Mouse (Mus musculus) midbrain, embryonic 16.5 days (tissue): ENCODE results near the gene Rad9b. TPM values are rescaled to one million over a fixed set of nuclear protein-coding genes. Genes with fewer than 3 reads are reported as not detected.
A peak's percentile ranks its signal among the peaks of the same experiment; 100 is the strongest.

Experiments
- ATAC-seq: fragments of 200-750 bp; cut with Nextera tagmentation; 2 replicates; pipeline ENCODE4 v1.8.0; 2017; ENCODE audit warnings: moderate TSS enrichment
- H3K27ac ChIP-seq: fragments of 300-500 bp; sonication (generic); 2 replicates; pipeline ENCODE4 v1.5.1; 2014; ENCODE audit warnings: mild to moderate bottlenecking, low read length, mixed read lengths
- H3K27me3 ChIP-seq: fragments of 300-500 bp; sonication (generic); 2 replicates; pipeline ENCODE4 v1.6.1; 2014; ENCODE audit warnings: low read depth, low read length, mixed read lengths; ENCODE audit not compliant: control insufficient read depth, insufficient read depth
- H3K36me3 ChIP-seq: fragments of 300-500 bp; sonication (generic); 2 replicates; pipeline ENCODE4 v1.6.1; 2014; ENCODE audit warnings: mild to moderate bottlenecking, low read length, moderate library complexity, mixed read lengths; ENCODE audit not compliant: control insufficient read depth, insufficient read depth
- H3K4me1 ChIP-seq: fragments of 300-500 bp; sonication (generic); 2 replicates; pipeline ENCODE4 v1.6.1; 2014; ENCODE audit warnings: mild to moderate bottlenecking, low read length, mixed read lengths; ENCODE audit not compliant: control insufficient read depth, insufficient read depth
- H3K4me2 ChIP-seq: fragments of 300-500 bp; sonication (generic); 2 replicates; pipeline ENCODE4 v1.6.1; 2014; ENCODE audit warnings: mild to moderate bottlenecking, low read length, mixed read lengths
- H3K4me3 ChIP-seq: fragments of 300-500 bp; sonication (generic); 2 replicates; pipeline ENCODE4 v1.5.1; 2014; ENCODE audit warnings: low read depth, mild to moderate bottlenecking, low read length, moderate library complexity, mixed read lengths
- H3K9ac ChIP-seq: fragments of 300-500 bp; sonication (generic); 2 replicates; pipeline ENCODE4 v1.6.1; 2014; ENCODE audit warnings: low read depth, low read length, mixed read lengths
- H3K9me3 ChIP-seq: fragments of 300-500 bp; sonication (generic); replicated peaks from 2 replicates; pipeline ENCODE4 v1.6.1; 2014; ENCODE audit warnings: mild to moderate bottlenecking, low read length, mixed read lengths; ENCODE audit not compliant: control insufficient read depth, poor library complexity, severe bottlenecking
- WGBS: fragments of 180-500 bp; shearing (Covaris S2); extraction: QIAGEN DNeasy Blood & Tissue Kit; methylation state at CpG from one replicate; pipeline ENCODE4 v1.1.7; 2014; 5-methylcytosine and 5-hydroxymethylcytosine counted together
- polyA plus RNA-seq: library from polyadenylated mRNA; unstranded; fragments of >200 nt; fragmentation: Nextera tagmentation; extraction: Ambion mirVana; gene quantifications from 2 replicates; pipeline ENCODE4 v1.2.1, GENCODE M21; 2015

Rad9b gene
- 23.9 and 28.9 TPM in 2 replicates for polyA plus RNA-seq

- peak; percentile 93 for ATAC-seq
- peak within 1 kb of the TSS; percentile 81 for H3K9ac ChIP-seq
- H3K9me3 ChIP-seq: no peaks in the 10 kb centered on the region
- 2% methylated on average over 51 of the region's 51 CpGs for WGBS
- H3K27ac ChIP-seq: peak within 1 kb of the TSS; percentile 93
- H3K4me2 ChIP-seq: peak within 1 kb of the TSS; percentile 87
- peaks cover 12% of the 10 kb centered on the region for H3K4me1 ChIP-seq
- no peaks in the 10 kb centered on the region for H3K36me3 ChIP-seq
- peak within 1 kb of the TSS; percentile 92 for H3K4me3 ChIP-seq
- H3K27me3 ChIP-seq: no peaks in the 10 kb centered on the region
These were observed at the start of gene Rad9b, which contains the start of gene Vps29 for GRCm38 (mm10) chr5:122353807-122354491. Gene Rad9b, minus strand, starts transcription at chr5:122354233. Gene Vps29, plus strand, starts transcription at chr5:122354369.

- Histone ChIP-seq H3K36me3 (peaks cover 48% of the 10 kb centered on the region), H3K9me3 (peaks cover 3% of the 10 kb centered on the region; the same call in 1 of the 2 replicates), H3K4me2 (no peak overlapping the region), H3K9ac (no peak overlapping the region), H3K27me3 (no peaks in the 10 kb centered on the region), H3K27ac (no peak overlapping the region), H3K4me3 (no peak overlapping the region), H3K4me1 (no peaks in the 10 kb centered on the region)
- no peak for ATAC-seq
- 95% methylated on average over 12 of the region's 12 CpGs for WGBS
These were observed 49.3 kb upstream of the Rad9b start for GRCm38 (mm10) chr5:122403362-122403761.

- H3K4me1 ChIP-seq: no peaks in the 10 kb centered on the region
- H3K36me3 ChIP-seq: peaks cover 48% of the 10 kb centered on the region
- H3K9ac ChIP-seq: no peak overlapping the region
- H3K4me2 ChIP-seq: no peak overlapping the region
- no peak overlapping the region for H3K4me3 ChIP-seq
- no peak for ATAC-seq
- no peaks in the 10 kb centered on the region for H3K27me3 ChIP-seq
- peaks cover 3% of the 10 kb centered on the region; the same call in 1 of the 2 replicates for H3K9me3 ChIP-seq
- H3K27ac ChIP-seq: 0 out of 2 replicates have a peak overlapping the region, but pooled peaks have one; percentile 3
- 86% methylated on average over 5 of the region's 5 CpGs for WGBS
These were observed 48.7 kb upstream of the Rad9b start for GRCm38 (mm10) chr5:122402772-122403171.

- H3K36me3 ChIP-seq: peaks cover 52% of the 10 kb centered on the region
- no peak overlapping the region for H3K9ac ChIP-seq
- H3K4me3 ChIP-seq: no peak overlapping the region
- no peak overlapping the region for H3K4me2 ChIP-seq
- 85% methylated on average over 13 of the region's 13 CpGs for WGBS
- peaks cover 3% of the 10 kb centered on the region; the same call in 1 of the 2 replicates for H3K9me3 ChIP-seq
- 0 out of 2 replicates have a peak overlapping the region, but pooled peaks have one; percentile 3 for H3K27ac ChIP-seq
- no peak for ATAC-seq
- H3K27me3 ChIP-seq: no peaks in the 10 kb centered on the region
- no peaks in the 10 kb centered on the region for H3K4me1 ChIP-seq
These were observed 48.1 kb upstream of the Rad9b start for GRCm38 (mm10) chr5:122402160-122402559.

GRCm38 (mm10) chr5:122401303-122401640 is 47.2 kb upstream of the Rad9b start:
- 21% methylated on average over 8 of the region's 8 CpGs for WGBS
- no peaks in the 10 kb centered on the region for H3K9me3 ChIP-seq
- peaks cover 51% of the 10 kb centered on the region for H3K36me3 ChIP-seq
- no peak overlapping the region for H3K9ac ChIP-seq
- H3K4me1 ChIP-seq: no peaks in the 10 kb centered on the region
- no peak for ATAC-seq
- H3K4me2 ChIP-seq: no peak overlapping the region
- no peak overlapping the region for H3K27ac ChIP-seq
- no peaks in the 10 kb centered on the region for H3K27me3 ChIP-seq
- H3K4me3 ChIP-seq: no peak overlapping the region

GRCm38 (mm10) chr5:122400628-122401302 is 46.7 kb upstream of the Rad9b start:
- Histone ChIP-seq H3K4me3 (no peak overlapping the region), H3K9me3 (no peaks in the 10 kb centered on the region), H3K9ac (no peak overlapping the region), H3K27ac (no peak overlapping the region), H3K36me3 (peaks cover 46% of the 10 kb centered on the region), H3K4me2 (no peak overlapping the region), H3K4me1 (no peaks in the 10 kb centered on the region), H3K27me3 (no peaks in the 10 kb centered on the region)
- 88% methylated on average over 18 of the region's 18 CpGs for WGBS
- ATAC-seq: no peak

- H3K4me2 ChIP-seq: no peak overlapping the region
- H3K4me3 ChIP-seq: no peak overlapping the region
- ATAC-seq: no peak
- H3K27me3 ChIP-seq: no peaks in the 10 kb centered on the region
- WGBS: 94% methylated on average over 8 of the region's 8 CpGs
- no peak overlapping the region for H3K27ac ChIP-seq
- no peaks in the 10 kb centered on the region for H3K4me1 ChIP-seq
- H3K9me3 ChIP-seq: no peaks in the 10 kb centered on the region
- no peak overlapping the region for H3K9ac ChIP-seq
- H3K36me3 ChIP-seq: peaks cover 37% of the 10 kb centered on the region
These were observed 45.8 kb upstream of the Rad9b start for GRCm38 (mm10) chr5:122399871-122400270.

- Histone ChIP-seq H3K27ac (no peak overlapping the region), H3K27me3 (no peaks in the 10 kb centered on the region), H3K9ac (no peak overlapping the region), H3K4me1 (peaks cover 7% of the 10 kb centered on the region), H3K4me3 (no peak overlapping the region), H3K36me3 (peaks cover 19% of the 10 kb centered on the region), H3K4me2 (no peak overlapping the region), H3K9me3 (no peaks in the 10 kb centered on the region)
- no peak for ATAC-seq
- 93% methylated on average over 8 of the region's 8 CpGs for WGBS
These were observed 43.5 kb upstream of the Rad9b start for GRCm38 (mm10) chr5:122397495-122397894.

- H3K4me1 ChIP-seq: peaks cover 9% of the 10 kb centered on the region
- H3K9ac ChIP-seq: no peak overlapping the region
- no peak overlapping the region for H3K4me3 ChIP-seq
- H3K27ac ChIP-seq: no peak overlapping the region
- ATAC-seq: no peak
- WGBS: 90% methylated on average over 10 of the region's 10 CpGs
- H3K27me3 ChIP-seq: no peaks in the 10 kb centered on the region
- no peaks in the 10 kb centered on the region for H3K9me3 ChIP-seq
- peaks cover 14% of the 10 kb centered on the region for H3K36me3 ChIP-seq
- H3K4me2 ChIP-seq: no peak overlapping the region
These were observed 42.8 kb upstream of the Rad9b start for GRCm38 (mm10) chr5:122396791-122397190.
